Mouse (Mus musculus): ENCODE measurements around the gene Rfx2. TPM values are rescaled to one million over a fixed set of nuclear protein-coding genes. Genes with fewer than 3 reads are reported as not detected.

Gene Rfx2
- polyA plus RNA-seq, 1 experiment from 2014 or later: 2.5 TPM

DNA sequence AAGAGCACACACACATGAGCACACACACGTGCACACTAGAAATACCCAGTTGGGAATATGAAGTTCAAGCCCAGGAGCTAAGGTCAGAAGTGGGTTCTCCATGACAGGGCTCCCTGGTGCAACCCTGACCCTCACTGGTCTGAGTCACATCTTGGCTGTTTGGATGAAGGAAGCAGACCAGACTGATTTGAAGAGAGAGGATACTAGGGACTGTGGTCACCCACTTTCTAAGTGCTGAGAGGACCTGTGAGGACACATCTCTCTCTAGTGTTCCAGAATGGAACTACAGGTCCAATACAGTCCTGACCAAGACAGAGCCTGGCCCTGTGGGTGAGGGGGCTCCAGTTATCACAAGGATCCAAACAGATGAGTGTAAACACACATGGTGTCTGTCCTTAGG, 25.0 kb downstream of the Rfx2 start:
- peaks cover 13% of the 10 kb centered on the region for H3K4me1 ChIP-seq (ENCODE audit: control insufficient read depth, insufficient read depth, low read length)
- H3K27me3 ChIP-seq (replicated peaks; ENCODE audit: control insufficient read depth, insufficient read depth, low read length): no peaks in the 10 kb centered on the region
- 81% methylated on average over 1 of the region's 1 CpGs for WGBS
- H3K9me3 ChIP-seq (ENCODE audit: control insufficient read depth, low read length): no peaks in the 10 kb centered on the region
- no peak overlapping the region for H3K27ac ChIP-seq (ENCODE audit: low read length)
- no peak overlapping the region for H3K9ac ChIP-seq (ENCODE audit: low read depth, low read length)
- no peak overlapping the region for H3K4me3 ChIP-seq (ENCODE audit: low read length)
- no peak for ATAC-seq
- H3K4me2 ChIP-seq (ENCODE audit: low read depth, low read length): no peak overlapping the region
- no peaks in the 10 kb centered on the region for H3K36me3 ChIP-seq (ENCODE audit: control insufficient read depth, insufficient read depth, low read length)

DNA sequence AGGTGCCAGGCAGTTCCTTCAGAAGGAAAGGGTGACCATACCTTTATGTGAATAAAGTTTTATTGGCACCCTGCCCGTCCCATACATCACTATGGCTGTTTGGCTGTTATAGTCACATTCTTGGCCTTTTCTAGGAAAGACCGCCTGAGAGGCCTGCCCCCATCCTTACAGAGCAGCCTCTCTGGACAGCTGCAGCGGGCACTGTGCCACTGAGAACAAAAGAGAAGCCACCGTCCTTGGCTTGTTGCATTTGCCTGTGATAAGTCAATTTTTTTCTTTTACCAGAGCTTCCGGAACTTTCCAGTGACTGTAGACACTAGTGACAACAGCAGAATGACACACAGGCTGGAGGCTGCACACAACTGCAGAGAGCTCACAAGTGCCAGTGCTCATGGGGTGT, 25.9 kb downstream of the Rfx2 start:
- WGBS: 69% methylated on average over 5 of the region's 5 CpGs
- H3K27me3 ChIP-seq (replicated peaks; ENCODE audit: control insufficient read depth, insufficient read depth, low read length): no peaks in the 10 kb centered on the region

GRCm38 (mm10) chr17:56802065-56802464, 28.7 kb downstream of the Rfx2 start:
- no peak overlapping the region for H3K9ac ChIP-seq (ENCODE audit: low read depth, low read length)
- no peaks in the 10 kb centered on the region for H3K9me3 ChIP-seq (ENCODE audit: control insufficient read depth, low read length)
- H3K27ac ChIP-seq (ENCODE audit: low read length): no peak overlapping the region
- no peak overlapping the region for H3K4me2 ChIP-seq (ENCODE audit: low read depth, low read length)
- 82% methylated on average over 8 of the region's 8 CpGs for WGBS
- H3K4me1 ChIP-seq (ENCODE audit: control insufficient read depth, insufficient read depth, low read length): no peaks in the 10 kb centered on the region; the same call in 1 of the 2 replicates
- no peaks in the 10 kb centered on the region for H3K27me3 ChIP-seq (replicated peaks; ENCODE audit: control insufficient read depth, insufficient read depth, low read length)
- no peaks in the 10 kb centered on the region for H3K36me3 ChIP-seq (ENCODE audit: control insufficient read depth, insufficient read depth, low read length)
- no peak overlapping the region for H3K4me3 ChIP-seq (ENCODE audit: low read length)
- no peak for ATAC-seq

More for the DNA sequence above, 25.9 kb downstream of the Rfx2 start:
- Histone ChIP-seq H3K9me3 (ENCODE audit: control insufficient read depth, low read length) (no peaks in the 10 kb centered on the region), H3K4me1 (ENCODE audit: control insufficient read depth, insufficient read depth, low read length) (peaks cover 5% of the 10 kb centered on the region), H3K9ac (ENCODE audit: low read depth, low read length) (no peak overlapping the region), H3K4me3 (ENCODE audit: low read length) (no peak overlapping the region), H3K4me2 (ENCODE audit: low read depth, low read length) (no peak overlapping the region), H3K27ac (ENCODE audit: low read length) (no peak overlapping the region), H3K36me3 (ENCODE audit: control insufficient read depth, insufficient read depth, low read length) (no peaks in the 10 kb centered on the region)
- no peak for ATAC-seq

GRCm38 (mm10) chr17:56799276-56799675, 31.5 kb downstream of the Rfx2 start:
- H3K27ac ChIP-seq (ENCODE audit: low read length): no peak overlapping the region
- H3K9ac ChIP-seq (ENCODE audit: low read depth, low read length): no peak overlapping the region
- no peak overlapping the region for H3K4me2 ChIP-seq (ENCODE audit: low read depth, low read length)
- no peak for ATAC-seq
- H3K4me1 ChIP-seq (ENCODE audit: control insufficient read depth, insufficient read depth, low read length): no peaks in the 10 kb centered on the region
- H3K36me3 ChIP-seq (ENCODE audit: control insufficient read depth, insufficient read depth, low read length): no peaks in the 10 kb centered on the region
- no peaks in the 10 kb centered on the region for H3K27me3 ChIP-seq (replicated peaks; ENCODE audit: control insufficient read depth, insufficient read depth, low read length)
- H3K9me3 ChIP-seq (ENCODE audit: control insufficient read depth, low read length): no peaks in the 10 kb centered on the region
- WGBS: 84% methylated on average over 3 of the region's 3 CpGs
- H3K4me3 ChIP-seq (ENCODE audit: low read length): no peak overlapping the region

DNA sequence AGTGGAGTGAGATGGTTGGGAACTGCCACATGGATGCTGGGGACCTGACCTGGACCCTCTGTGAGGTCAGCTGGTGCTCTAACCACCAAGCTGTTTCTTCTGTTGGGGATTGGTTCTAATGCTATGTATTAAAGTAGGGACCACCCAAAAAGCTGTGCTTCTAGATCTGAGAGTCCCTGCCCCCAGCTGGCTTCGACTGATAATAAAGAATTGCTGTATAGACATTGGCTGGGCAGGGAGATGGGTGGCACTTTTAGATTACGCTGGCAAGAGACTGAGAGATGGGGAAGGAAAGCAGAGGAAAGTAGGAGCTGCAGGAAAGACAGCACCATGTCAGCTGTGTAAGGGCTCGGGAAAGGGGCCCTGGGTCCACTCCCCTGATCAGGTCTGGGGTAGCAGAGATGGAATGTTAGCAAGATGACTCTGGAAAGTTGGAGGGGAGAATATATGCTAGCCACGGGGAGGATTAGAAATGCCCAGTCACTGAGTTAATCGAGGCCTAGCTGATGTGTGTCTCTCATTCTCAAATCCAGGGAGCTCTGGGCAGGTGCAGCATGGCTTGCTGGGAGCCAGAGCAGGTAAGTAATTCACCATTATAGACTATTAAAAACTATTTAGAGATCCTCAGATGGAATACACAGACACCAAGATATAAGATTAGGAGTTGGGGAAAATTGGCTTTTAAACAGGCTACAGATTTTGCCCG, 37.0 kb downstream of the Rfx2 start:
- H3K9ac ChIP-seq (ENCODE audit: low read depth, low read length): no peak overlapping the region
- no peak overlapping the region for H3K4me2 ChIP-seq (ENCODE audit: low read depth, low read length)
- 70% methylated on average over 6 of the region's 6 CpGs for WGBS
- no peaks in the 10 kb centered on the region for H3K9me3 ChIP-seq (ENCODE audit: control insufficient read depth, low read length)
- H3K27me3 ChIP-seq (replicated peaks; ENCODE audit: control insufficient read depth, insufficient read depth, low read length): no peaks in the 10 kb centered on the region
- H3K4me1 ChIP-seq (ENCODE audit: control insufficient read depth, insufficient read depth, low read length): no peaks in the 10 kb centered on the region
- H3K4me3 ChIP-seq (ENCODE audit: low read length): no peak overlapping the region
- no peak overlapping the region for H3K27ac ChIP-seq (ENCODE audit: low read length)
- H3K36me3 ChIP-seq (ENCODE audit: control insufficient read depth, insufficient read depth, low read length): no peaks in the 10 kb centered on the region
- ATAC-seq: no peak

DNA sequence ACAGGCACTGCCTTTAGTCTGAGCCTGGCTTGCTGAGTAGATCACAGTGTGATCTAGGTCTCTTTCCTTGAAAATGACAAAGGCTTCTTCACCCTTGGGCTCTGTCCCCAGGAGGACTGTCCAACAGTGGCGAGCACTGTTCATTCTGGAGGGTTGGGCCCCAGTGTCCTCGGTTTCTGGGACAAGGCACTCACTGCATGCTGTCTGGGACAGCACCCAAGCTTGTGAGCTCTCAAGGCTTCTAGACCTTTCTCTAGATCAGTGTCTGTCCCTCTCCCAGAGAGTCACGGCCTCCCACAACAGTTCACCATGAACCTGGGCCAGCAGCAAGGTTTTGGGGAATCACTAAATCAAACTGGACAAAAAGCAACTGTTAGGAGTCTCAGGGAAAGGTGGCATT, 38.2 kb downstream of the Rfx2 start:
- H3K4me1 ChIP-seq (ENCODE audit: control insufficient read depth, insufficient read depth, low read length): no peaks in the 10 kb centered on the region
- H3K9ac ChIP-seq (ENCODE audit: low read depth, low read length): no peak overlapping the region
- no peak overlapping the region for H3K4me2 ChIP-seq (ENCODE audit: low read depth, low read length)
- no peaks in the 10 kb centered on the region for H3K36me3 ChIP-seq (ENCODE audit: control insufficient read depth, insufficient read depth, low read length)
- H3K9me3 ChIP-seq (ENCODE audit: control insufficient read depth, low read length): no peaks in the 10 kb centered on the region
- no peak overlapping the region for H3K4me3 ChIP-seq (ENCODE audit: low read length)
- no peaks in the 10 kb centered on the region for H3K27me3 ChIP-seq (replicated peaks; ENCODE audit: control insufficient read depth, insufficient read depth, low read length)
- H3K27ac ChIP-seq (ENCODE audit: low read length): no peak overlapping the region
- 73% methylated on average over 3 of the region's 3 CpGs for WGBS
- no peak for ATAC-seq

DNA sequence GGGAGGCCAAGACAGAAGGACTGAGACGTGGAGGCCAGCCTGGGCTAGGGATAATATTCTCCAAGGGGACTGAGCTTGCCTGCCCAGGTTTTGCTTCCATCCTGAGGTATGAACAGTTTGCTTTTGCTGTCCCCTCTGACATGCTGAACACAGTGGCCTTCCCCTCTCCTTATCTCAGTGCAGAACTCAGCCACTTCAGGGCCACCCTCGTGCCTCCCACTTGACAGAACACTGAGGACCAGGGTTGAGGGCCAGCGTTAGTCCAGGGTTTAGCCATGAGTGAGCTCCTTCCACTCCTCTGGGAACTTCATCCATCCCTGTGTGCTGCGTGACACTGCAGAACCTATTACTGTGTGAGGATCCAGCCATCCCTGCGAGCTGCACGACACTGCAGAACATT, 41.5 kb downstream of the Rfx2 start:
- Histone ChIP-seq H3K4me2 (ENCODE audit: low read depth, low read length) (no peak overlapping the region), H3K4me3 (ENCODE audit: low read length) (no peak overlapping the region), H3K27ac (ENCODE audit: low read length) (no peak overlapping the region), H3K9ac (ENCODE audit: low read depth, low read length) (no peak overlapping the region), H3K9me3 (ENCODE audit: control insufficient read depth, low read length) (no peaks in the 10 kb centered on the region), H3K27me3 (replicated peaks; ENCODE audit: control insufficient read depth, insufficient read depth, low read length) (no peaks in the 10 kb centered on the region), H3K36me3 (ENCODE audit: control insufficient read depth, insufficient read depth, low read length) (no peaks in the 10 kb centered on the region), H3K4me1 (ENCODE audit: control insufficient read depth, insufficient read depth, low read length) (no peaks in the 10 kb centered on the region)
- 78% methylated on average over 6 of the region's 6 CpGs for WGBS
- no peak for ATAC-seq

GRCm38 (mm10) chr17:56788886-56789285, 41.9 kb downstream of the Rfx2 start:
- 69% methylated on average over 3 of the region's 3 CpGs for WGBS
- no peak for ATAC-seq
- Histone ChIP-seq H3K27me3 (replicated peaks; ENCODE audit: control insufficient read depth, insufficient read depth, low read length) (no peaks in the 10 kb centered on the region), H3K27ac (ENCODE audit: low read length) (no peak overlapping the region), H3K4me1 (ENCODE audit: control insufficient read depth, insufficient read depth, low read length) (no peaks in the 10 kb centered on the region), H3K9ac (ENCODE audit: low read depth, low read length) (no peak overlapping the region), H3K4me3 (ENCODE audit: low read length) (no peak overlapping the region), H3K9me3 (ENCODE audit: control insufficient read depth, low read length) (no peaks in the 10 kb centered on the region), H3K4me2 (ENCODE audit: low read depth, low read length) (no peak overlapping the region), H3K36me3 (ENCODE audit: control insufficient read depth, insufficient read depth, low read length) (no peaks in the 10 kb centered on the region)

- no peaks in the 10 kb centered on the region for H3K27me3 ChIP-seq (replicated peaks; ENCODE audit: control insufficient read depth, insufficient read depth, low read length)
These were observed 50.4 kb downstream of the Rfx2 start for GRCm38 (mm10) chr17:56780291-56780978.

More at GRCm38 (mm10) chr17:56780291-56780978, 50.4 kb downstream of the Rfx2 start:
- Histone ChIP-seq H3K27ac (ENCODE audit: low read length) (no peak overlapping the region), H3K36me3 (ENCODE audit: control insufficient read depth, insufficient read depth, low read length) (peaks cover 6% of the 10 kb centered on the region), H3K9ac (ENCODE audit: low read depth, low read length) (no peak overlapping the region), H3K4me2 (ENCODE audit: low read depth, low read length) (no peak overlapping the region), H3K9me3 (ENCODE audit: control insufficient read depth, low read length) (0 out of 2 replicates have a peak, but pooled peaks cover 7% of the 10 kb centered on the region), H3K4me1 (ENCODE audit: control insufficient read depth, insufficient read depth, low read length) (no peaks in the 10 kb centered on the region), H3K4me3 (ENCODE audit: low read length) (no peak overlapping the region)
- 59% methylated on average over 13 of the region's 13 CpGs for WGBS
- peak; percentile 14; the same call in 1 of the 2 replicates for ATAC-seq
